Mouse (Mus musculus): Measurements from ENCODE around the gene Vash1. TPM values are rescaled to one million over a fixed set of nuclear protein-coding genes. Genes with fewer than 3 reads are reported as not detected.
A peak's percentile ranks its signal among the peaks of the same experiment; 100 is the strongest.

The Vash1 gene
- polyA plus RNA-seq, 1 experiment from 2014 or later: 0.99 TPM

- no peak overlapping the region for H3K4me2 ChIP-seq (ENCODE audit: low read depth, low read length)
- WGBS (ENCODE audit: insufficient replicate concordance): 63% methylated on average over 5 of the region's 5 CpGs
Observed at GRCm38 (mm10) chr12:86721453-86721852, 43.0 kb downstream of the Vash1 start.

GRCm38 (mm10) chr12:86724300-86724699 is 45.8 kb downstream of the Vash1 start:
- Histone ChIP-seq H3K4me3 (ENCODE audit: low read depth, low read length) (no peak overlapping the region), H3K4me2 (ENCODE audit: low read depth, low read length) (no peak overlapping the region), H3K27ac (ENCODE audit: low read length) (no peak overlapping the region), H3K36me3 (ENCODE audit: control insufficient read depth, insufficient read depth) (no peaks in the 10 kb centered on the region), H3K4me1 (ENCODE audit: control insufficient read depth, low read depth, low read length) (peaks cover 4% of the 10 kb centered on the region), H3K9me3 (replicated peaks; ENCODE audit: control insufficient read depth, low read length) (no peaks in the 10 kb centered on the region), H3K9ac (ENCODE audit: low read depth, low read length) (no peak overlapping the region), H3K27me3 (ENCODE audit: control insufficient read depth, insufficient read depth, low read depth, low read length) (no peaks in the 10 kb centered on the region)
- no peak for ATAC-seq (ENCODE audit: low read depth)
- WGBS (ENCODE audit: insufficient replicate concordance): 68% methylated on average over 2 of the region's 2 CpGs

More at GRCm38 (mm10) chr12:86721453-86721852, 43.0 kb downstream of the Vash1 start:
- Histone ChIP-seq H3K4me1 (ENCODE audit: control insufficient read depth, low read depth, low read length) (peaks cover 4% of the 10 kb centered on the region), H3K36me3 (ENCODE audit: control insufficient read depth, insufficient read depth) (no peaks in the 10 kb centered on the region), H3K27me3 (ENCODE audit: control insufficient read depth, insufficient read depth, low read depth, low read length) (no peaks in the 10 kb centered on the region), H3K9me3 (replicated peaks; ENCODE audit: control insufficient read depth, low read length) (no peaks in the 10 kb centered on the region), H3K27ac (ENCODE audit: low read length) (no peak overlapping the region), H3K9ac (ENCODE audit: low read depth, low read length) (no peak overlapping the region), H3K4me3 (ENCODE audit: low read depth, low read length) (no peak overlapping the region)
- ATAC-seq (ENCODE audit: low read depth): no peak

- no peaks in the 10 kb centered on the region for H3K27me3 ChIP-seq (ENCODE audit: control insufficient read depth, insufficient read depth, low read depth, low read length)
- no peak overlapping the region for H3K27ac ChIP-seq (ENCODE audit: low read length)
- peaks cover 4% of the 10 kb centered on the region for H3K4me1 ChIP-seq (ENCODE audit: control insufficient read depth, low read depth, low read length)
- under 1% methylated on average over 19 of the region's 19 CpGs for WGBS (ENCODE audit: insufficient replicate concordance)
- H3K36me3 ChIP-seq (ENCODE audit: control insufficient read depth, insufficient read depth): no peaks in the 10 kb centered on the region
- ATAC-seq (ENCODE audit: low read depth): peak; percentile 3; the same call in 1 of the 2 replicates
- peak overlapping the region; percentile 98 for H3K4me2 ChIP-seq (ENCODE audit: low read depth, low read length)
- H3K4me3 ChIP-seq (ENCODE audit: low read depth, low read length): peak overlapping the region; percentile 66
- no peaks in the 10 kb centered on the region for H3K9me3 ChIP-seq (replicated peaks; ENCODE audit: control insufficient read depth, low read length)
- H3K9ac ChIP-seq (ENCODE audit: low read depth, low read length): peak overlapping the region; percentile 60
Observed at GRCm38 (mm10) chr12:86725706-86726105, 47.2 kb downstream of the Vash1 start.

DNA sequence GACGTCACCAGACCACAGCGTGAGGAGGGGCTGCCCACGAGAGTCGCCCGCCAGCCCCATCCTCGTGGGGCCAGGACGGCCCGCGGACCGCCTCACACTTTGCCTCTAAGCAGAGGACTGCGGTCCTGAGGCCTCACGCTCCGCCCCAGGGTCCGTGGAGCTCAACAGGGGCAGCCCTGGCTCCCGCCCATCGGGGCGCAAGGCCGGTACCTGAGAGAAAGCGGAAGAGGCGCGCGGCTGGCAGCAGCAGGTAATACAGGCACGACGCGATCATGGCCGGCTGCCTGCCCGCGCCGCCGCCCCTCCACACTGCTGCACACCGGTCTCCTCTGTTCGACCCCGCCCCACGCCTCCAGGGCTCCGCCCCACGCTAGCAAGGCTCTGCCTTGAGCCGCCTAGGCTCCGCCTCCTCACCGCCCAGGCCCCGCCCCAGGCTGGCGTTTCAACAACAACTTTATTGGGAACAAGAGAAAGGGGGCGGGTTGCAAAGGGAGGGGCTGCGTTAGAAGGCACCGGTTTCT is 47.7 kb downstream of the Vash1 start, which contains the start of gene Angel1:
Gene Angel1 (minus strand): TSS at position 341 of the 521 bp plus-strand sequence.
- no peaks in the 10 kb centered on the region for H3K27me3 ChIP-seq (ENCODE audit: control insufficient read depth, insufficient read depth, low read depth, low read length)
- H3K4me3 ChIP-seq (ENCODE audit: low read depth, low read length): peak within 1 kb of the TSS; percentile 66
- peaks cover 4% of the 10 kb centered on the region for H3K4me1 ChIP-seq (ENCODE audit: control insufficient read depth, low read depth, low read length)
- peak within 1 kb of the TSS; percentile 98 for H3K4me2 ChIP-seq (ENCODE audit: low read depth, low read length)
- under 1% methylated on average over 42 of the region's 44 CpGs for WGBS (ENCODE audit: insufficient replicate concordance)
- peak within 1 kb of the TSS; percentile 60 for H3K9ac ChIP-seq (ENCODE audit: low read depth, low read length)
- H3K9me3 ChIP-seq (replicated peaks; ENCODE audit: control insufficient read depth, low read length): no peaks in the 10 kb centered on the region
- H3K36me3 ChIP-seq (ENCODE audit: control insufficient read depth, insufficient read depth): no peaks in the 10 kb centered on the region
- no peak within 1 kb of the TSS for H3K27ac ChIP-seq (ENCODE audit: low read length)
- peak; percentile 99 for ATAC-seq (ENCODE audit: low read depth)

DNA sequence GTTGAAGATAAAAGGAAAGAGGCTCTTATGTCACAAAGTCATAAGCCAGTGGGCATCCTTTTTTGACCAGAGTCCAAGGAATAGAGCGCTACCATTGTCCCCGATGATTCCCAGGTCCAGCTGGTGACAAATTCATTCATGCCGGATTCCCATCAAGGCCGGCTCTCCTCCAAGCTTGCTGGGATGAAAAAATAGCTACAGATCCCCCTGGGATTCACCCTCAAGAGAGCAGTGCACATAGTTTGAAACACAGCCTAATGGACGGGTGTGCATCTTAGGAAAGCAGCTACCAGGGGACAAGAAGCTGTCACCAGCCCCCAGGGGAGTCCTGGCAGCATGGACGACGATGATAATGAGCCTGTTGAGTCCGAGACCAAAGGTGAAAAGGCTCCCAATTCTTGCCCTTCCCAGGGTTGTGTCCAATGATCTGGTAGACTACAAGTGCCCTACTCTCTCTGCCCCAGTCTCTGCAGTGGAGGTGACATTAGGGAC is 55.9 kb downstream of the Vash1 start, which contains the start of gene Lrrc74a:
Gene Lrrc74a (plus strand): TSS at position 51 of the 492 bp plus-strand sequence.
- ATAC-seq (ENCODE audit: low read depth): no peak
- Histone ChIP-seq H3K4me1 (ENCODE audit: control insufficient read depth, low read depth, low read length) (no peaks in the 10 kb centered on the region), H3K9ac (ENCODE audit: low read depth, low read length) (no peak within 1 kb of the TSS), H3K27ac (ENCODE audit: low read length) (no peak within 1 kb of the TSS), H3K4me3 (ENCODE audit: low read depth, low read length) (no peak within 1 kb of the TSS), H3K4me2 (ENCODE audit: low read depth, low read length) (no peak within 1 kb of the TSS), H3K9me3 (replicated peaks; ENCODE audit: control insufficient read depth, low read length) (no peaks in the 10 kb centered on the region), H3K36me3 (ENCODE audit: control insufficient read depth, insufficient read depth) (no peaks in the 10 kb centered on the region), H3K27me3 (ENCODE audit: control insufficient read depth, insufficient read depth, low read depth, low read length) (no peaks in the 10 kb centered on the region)
- WGBS (ENCODE audit: insufficient replicate concordance): 69% methylated on average over 8 of the region's 8 CpGs

Other genes with a start within 250 kb of the Vash1 start
- 1.1 and 1.2 TPM in 2 replicates for gene Angel1, start 47.8 kb downstream of the Vash1 start, polyA plus RNA-seq (2015; fragmentation: Nextera tagmentation; extraction: Ambion mirVana)
- gene Lrrc74a, start 55.7 kb downstream of the Vash1 start, polyA plus RNA-seq (2015; fragmentation: Nextera tagmentation; extraction: Ambion mirVana): not detected in 2 replicates
- 1.8 and 2.3 TPM in 2 replicates for gene Irf2bpl, start 206.1 kb downstream of the Vash1 start, polyA plus RNA-seq (2015; fragmentation: Nextera tagmentation; extraction: Ambion mirVana)